Mouse (Mus musculus) cerebellum, adult 2 months (tissue): ENCODE results near the gene Prkce.

Experiments
- CTCF ChIP-seq: fragments of 200-500 bp; IDR thresholded peaks from 2 replicates; pipeline ENCODE4 v1.5.1; 2011; ENCODE audit warnings: low read depth, mild to moderate bottlenecking, control low read depth, low read length, moderate library complexity, borderline replicate concordance; ENCODE audit not compliant: insufficient read depth
- POLR2A ChIP-seq: fragments of 200-500 bp; IDR thresholded peaks from 2 replicates; pipeline ENCODE4 v1.6.1; 2011; ENCODE audit warnings: low read length, control low read depth, borderline replicate concordance; ENCODE audit not compliant: insufficient read depth

GRCm38 (mm10) chr17:86354101-86354500, 186.5 kb downstream of the Prkce start:
- TF ChIP-seq CTCF = no peak
- no peak for TF ChIP-seq POLR2A
